Mouse (Mus musculus) CH12.LX (cell line): ENCODE measurements around the gene Armh1.

ENCODE experiments used
- CTCF ChIP-seq, 2 experiments: IDR thresholded peaks in 1 of 2; conservative IDR thresholded peaks in 1 of 2; 2 replicates each; pipeline ENCODE4 v1.5.1; 2011 to 2012; ENCODE audit warnings: low read depth in 2 of 2, low read length in 2 of 2, improper control_type of control experiment in 1 of 2, inconsistent platforms in 1 of 2, mild to moderate bottlenecking in 1 of 2, moderate library complexity in 1 of 2
- ELF1 ChIP-seq: IDR thresholded peaks from 2 replicates; pipeline ENCODE4 v1.6.1; 2014; ENCODE audit warnings: low read depth, mild to moderate bottlenecking, inconsistent platforms, low read length, improper control_type of control experiment
- ETS1 ChIP-seq: conservative IDR thresholded peaks from 2 replicates; pipeline ENCODE4 v1.6.1; 2012; ENCODE audit warnings: low read depth, mild to moderate bottlenecking, inconsistent platforms, low read length, improper control_type of control experiment, moderate library complexity
- KAT2A ChIP-seq: IDR thresholded peaks from 2 replicates; pipeline ENCODE4 v1.6.1; 2012; ENCODE audit warnings: low read length, improper control_type of control experiment, inconsistent platforms; ENCODE audit not compliant: insufficient replicate concordance
- POLR2A ChIP-seq: IDR thresholded peaks from 2 replicates; pipeline ENCODE4 v1.6.1; 2011; ENCODE audit warnings: low read depth, mild to moderate bottlenecking, improper control_type of control experiment, low read length
- USF2 ChIP-seq: conservative IDR thresholded peaks from 2 replicates; pipeline ENCODE4 v1.6.1; 2011; ENCODE audit warnings: low read depth, low read length, improper control_type of control experiment
- ZKSCAN1 ChIP-seq: IDR thresholded peaks from 2 replicates; pipeline ENCODE4 v1.6.1; 2012; ENCODE audit warnings: low read depth, inconsistent platforms, low read length, improper control_type of control experiment, borderline replicate concordance
- ZMIZ1 ChIP-seq: IDR thresholded peaks from 2 replicates; pipeline ENCODE4 v1.6.1; 2012; ENCODE audit warnings: low read depth, mild to moderate bottlenecking, inconsistent platforms, low read length, improper control_type of control experiment

GRCm38 (mm10) chr4:117202992-117203354 lies 49.0 kb downstream of the Armh1 start:
- TF ChIP-seq ETS1 (no peak), ELF1 (no peak), USF2 (no peak), ZKSCAN1 (no peak), CTCF (conservative IDR thresholded peaks at IDR 0.05 in 1 of 2, IDR thresholded peaks at IDR 0.05 in 1 of 2; ENCODE audit: low read depth in 2 of 2, low read length in 2 of 2) (no peak), ZMIZ1 (no peak), POLR2A (no peak), KAT2A (no peak)
